Mouse (Mus musculus) thymus, adult 2 months (tissue): Measurements from ENCODE around the gene Prelid3b.

Experiments
- CTCF ChIP-seq: fragments of 200-500 bp; IDR thresholded peaks from 2 replicates; pipeline ENCODE4 v1.5.1; 2012; ENCODE audit warnings: mild to moderate bottlenecking, control low read depth, low read length, moderate library complexity, borderline replicate concordance; ENCODE audit not compliant: control insufficient read depth, poor library complexity, insufficient read depth; ENCODE audit errors: extremely low read depth
- POLR2A ChIP-seq: fragments of 200-500 bp; IDR thresholded peaks from 2 replicates; pipeline ENCODE4 v1.6.1; 2012; ENCODE audit warnings: mild to moderate bottlenecking, low read length, control low read depth, moderate library complexity; ENCODE audit not compliant: control insufficient read depth, poor library complexity, insufficient read depth; ENCODE audit errors: extremely low read depth

DNA sequence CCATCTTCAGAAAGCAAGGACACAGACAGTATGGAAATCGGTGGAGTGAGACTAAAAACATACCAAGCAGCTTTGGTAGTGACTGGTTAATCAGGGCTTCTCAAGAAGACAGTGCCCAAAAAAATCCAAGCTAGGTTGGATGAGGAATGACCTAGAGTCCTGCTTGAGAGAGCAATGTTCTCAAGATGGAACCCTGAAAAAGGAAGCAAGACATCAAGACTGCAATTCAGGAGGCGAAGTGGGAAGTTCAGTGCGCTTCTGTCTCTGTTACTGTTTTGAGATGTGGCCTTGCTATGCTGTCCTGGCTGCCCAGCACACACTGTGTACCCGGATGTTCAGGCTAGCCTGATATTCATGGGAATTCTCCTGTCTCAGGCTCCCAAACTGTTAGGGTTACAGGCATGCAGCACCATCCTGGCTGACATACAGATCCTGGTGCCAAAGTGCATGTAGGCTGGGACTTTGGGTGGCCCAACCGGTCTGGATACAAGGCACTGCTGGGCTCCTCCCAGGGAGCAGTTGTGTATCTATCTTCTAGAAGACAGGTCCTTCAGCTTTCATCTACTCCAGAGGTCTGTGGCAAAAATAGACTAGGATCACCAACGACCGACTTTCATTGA is 2.0 kb downstream of the Prelid3b start:
- TF ChIP-seq POLR2A (no peak), CTCF (no peak)
